Mouse (Mus musculus): Measurements from ENCODE around the gene Thap3. TPM values are rescaled to one million over a fixed set of nuclear protein-coding genes. Genes with fewer than 3 reads are reported as not detected.

Thap3 gene
- polyA plus RNA-seq, 1 experiment: 29.7 TPM

GRCm38 (mm10) chr4:152024525-152024924 lies 35.7 kb upstream of the Thap3 start:
- Histone ChIP-seq H3K4me3 (ENCODE audit: insufficient read depth, low read length) (no peak overlapping the region), H3K27ac (ENCODE audit: insufficient read depth, low read length) (no peak overlapping the region), H3K4me1 (ENCODE audit: control insufficient read depth, insufficient read depth, low read length) (peaks cover 9% of the 10 kb centered on the region)
- TF ChIP-seq CTCF (IDR thresholded peaks at IDR 0.05; ENCODE audit: extremely low read depth, insufficient read depth, low read length) (no peak), POLR2A (IDR thresholded peaks at IDR 0.05; ENCODE audit: extremely low read depth, insufficient read depth, low read length) (no peak)

GRCm38 (mm10) chr4:152022506-152022905 lies 33.7 kb upstream of the Thap3 start:
- Histone ChIP-seq H3K4me1 (ENCODE audit: control insufficient read depth, insufficient read depth, low read length) (peaks cover 9% of the 10 kb centered on the region), H3K27ac (ENCODE audit: insufficient read depth, low read length) (no peak overlapping the region), H3K4me3 (ENCODE audit: insufficient read depth, low read length) (no peak overlapping the region)
- TF ChIP-seq CTCF (IDR thresholded peaks at IDR 0.05; ENCODE audit: extremely low read depth, insufficient read depth, low read length) (no peak), POLR2A (IDR thresholded peaks at IDR 0.05; ENCODE audit: extremely low read depth, insufficient read depth, low read length) (no peak)

- Histone ChIP-seq H3K4me3 (ENCODE audit: insufficient read depth, low read length) (no peak overlapping the region), H3K4me1 (ENCODE audit: control insufficient read depth, insufficient read depth, low read length) (peaks cover 8% of the 10 kb centered on the region), H3K27ac (ENCODE audit: insufficient read depth, low read length) (no peak overlapping the region)
- TF ChIP-seq CTCF (IDR thresholded peaks at IDR 0.05; ENCODE audit: extremely low read depth, insufficient read depth, low read length) (no peak), POLR2A (IDR thresholded peaks at IDR 0.05; ENCODE audit: extremely low read depth, insufficient read depth, low read length) (no peak)
Observed at GRCm38 (mm10) chr4:152021568-152022097, 32.8 kb upstream of the Thap3 start.

- H3K4me1 ChIP-seq (ENCODE audit: control insufficient read depth, insufficient read depth, low read length): peaks cover 6% of the 10 kb centered on the region
- H3K27ac ChIP-seq (ENCODE audit: insufficient read depth, low read length): no peak overlapping the region
- no peak for TF ChIP-seq CTCF (IDR thresholded peaks at IDR 0.05; ENCODE audit: extremely low read depth, insufficient read depth, low read length)
- TF ChIP-seq POLR2A (IDR thresholded peaks at IDR 0.05; ENCODE audit: extremely low read depth, insufficient read depth, low read length): no peak
- H3K4me3 ChIP-seq (ENCODE audit: insufficient read depth, low read length): no peak overlapping the region
Observed at GRCm38 (mm10) chr4:152020024-152020423, 31.2 kb upstream of the Thap3 start.

DNA sequence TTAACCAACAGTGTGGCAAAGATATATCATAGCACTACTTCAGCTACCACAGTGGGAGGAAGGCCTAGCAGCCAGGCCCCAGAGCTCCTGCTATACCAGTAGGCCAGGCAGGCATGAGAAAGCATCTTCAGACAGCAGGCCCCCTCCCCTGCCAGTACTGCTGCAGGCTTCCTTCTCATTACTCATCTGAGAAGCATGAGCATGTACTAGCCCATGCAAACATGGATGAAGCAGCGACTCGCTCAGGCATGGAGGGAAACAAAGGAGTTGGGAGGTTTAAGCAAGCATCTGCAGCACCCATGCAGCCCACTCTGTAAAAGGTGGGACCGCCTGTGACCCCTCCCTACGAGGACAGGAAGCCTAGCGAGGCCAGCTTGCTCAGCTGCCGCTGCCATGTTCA lies 30.3 kb upstream of the Thap3 start:
- Histone ChIP-seq H3K4me1 (ENCODE audit: control insufficient read depth, insufficient read depth, low read length) (peaks cover 3% of the 10 kb centered on the region; the same call in 1 of the 2 replicates), H3K4me3 (ENCODE audit: insufficient read depth, low read length) (no peak overlapping the region), H3K27ac (ENCODE audit: insufficient read depth, low read length) (no peak overlapping the region)
- TF ChIP-seq CTCF (IDR thresholded peaks at IDR 0.05; ENCODE audit: extremely low read depth, insufficient read depth, low read length) (no peak), POLR2A (IDR thresholded peaks at IDR 0.05; ENCODE audit: extremely low read depth, insufficient read depth, low read length) (no peak)

DNA sequence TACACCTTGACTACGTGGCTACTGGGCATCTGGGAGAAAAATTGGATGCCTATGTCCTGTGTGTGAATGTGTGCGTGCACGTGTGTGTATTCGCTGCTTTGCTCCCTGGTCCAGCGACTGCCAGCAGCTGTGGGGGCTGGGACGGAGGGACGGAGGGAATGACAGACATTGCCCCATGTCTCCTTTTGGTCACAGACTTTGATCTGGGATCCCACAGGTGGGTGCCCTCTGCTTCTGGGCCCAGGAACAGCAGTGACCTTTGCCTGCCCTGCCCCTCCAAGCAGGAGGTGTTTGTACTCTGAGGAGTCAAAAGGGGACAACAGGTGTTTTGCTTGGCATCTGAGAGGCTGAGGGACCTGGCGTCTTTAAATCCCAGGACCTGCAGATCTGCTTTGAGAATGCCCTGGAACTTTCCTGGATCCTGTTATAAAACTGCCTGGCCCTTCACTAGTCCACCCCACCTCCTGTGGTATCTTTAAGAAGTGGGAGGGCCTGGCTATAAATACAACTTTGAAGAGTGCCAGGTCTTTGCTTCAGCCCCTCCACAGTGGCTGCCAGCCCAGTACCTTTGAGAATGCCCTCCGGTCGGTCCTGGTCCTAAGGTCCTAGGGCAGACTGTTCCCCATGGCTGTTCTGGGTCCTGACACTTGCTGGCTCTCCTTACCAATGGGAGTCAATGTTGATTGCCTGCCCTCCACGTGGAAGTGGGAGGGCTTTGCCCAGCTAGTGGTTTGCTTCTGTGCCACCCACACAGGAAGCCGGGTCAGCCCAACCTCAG lies 24.4 kb upstream of the Thap3 start:
- H3K4me1 ChIP-seq (ENCODE audit: control insufficient read depth, insufficient read depth, low read length): peaks cover 1% of the 10 kb centered on the region; the same call in 1 of the 2 replicates
- H3K27ac ChIP-seq (ENCODE audit: insufficient read depth, low read length): no peak overlapping the region
- TF ChIP-seq POLR2A (IDR thresholded peaks at IDR 0.05; ENCODE audit: extremely low read depth, insufficient read depth, low read length) (no peak), CTCF (IDR thresholded peaks at IDR 0.05; ENCODE audit: extremely low read depth, insufficient read depth, low read length) (no peak)
- H3K4me3 ChIP-seq (ENCODE audit: insufficient read depth, low read length): no peak overlapping the region

GRCm38 (mm10) chr4:152012109-152012508 lies 23.3 kb upstream of the Thap3 start:
- peaks cover 3% of the 10 kb centered on the region for H3K4me1 ChIP-seq (ENCODE audit: control insufficient read depth, insufficient read depth, low read length)

GRCm38 (mm10) chr4:152011171-152011760 lies 22.5 kb upstream of the Thap3 start:
- peak overlapping the region; percentile 91 for H3K4me3 ChIP-seq (ENCODE audit: insufficient read depth, low read length)
- peaks cover 3% of the 10 kb centered on the region for H3K4me1 ChIP-seq (ENCODE audit: control insufficient read depth, insufficient read depth, low read length)
- no peak overlapping the region for H3K27ac ChIP-seq (ENCODE audit: insufficient read depth, low read length)
- TF ChIP-seq CTCF (IDR thresholded peaks at IDR 0.05; ENCODE audit: extremely low read depth, insufficient read depth, low read length) (no peak), POLR2A (IDR thresholded peaks at IDR 0.05; ENCODE audit: extremely low read depth, insufficient read depth, low read length) (no peak)

More at GRCm38 (mm10) chr4:152012109-152012508, 23.3 kb upstream of the Thap3 start:
- Histone ChIP-seq H3K27ac (ENCODE audit: insufficient read depth, low read length) (no peak overlapping the region), H3K4me3 (ENCODE audit: insufficient read depth, low read length) (no peak overlapping the region)
- no peak for TF ChIP-seq CTCF (IDR thresholded peaks at IDR 0.05; ENCODE audit: extremely low read depth, insufficient read depth, low read length)
- no peak for TF ChIP-seq POLR2A (IDR thresholded peaks at IDR 0.05; ENCODE audit: extremely low read depth, insufficient read depth, low read length)

- H3K27ac ChIP-seq (ENCODE audit: insufficient read depth, low read length): no peak overlapping the region
- H3K4me1 ChIP-seq (ENCODE audit: control insufficient read depth, insufficient read depth, low read length): peaks cover 3% of the 10 kb centered on the region
- peak overlapping the region; percentile 91 for H3K4me3 ChIP-seq (ENCODE audit: insufficient read depth, low read length)
- no peak for TF ChIP-seq CTCF (IDR thresholded peaks at IDR 0.05; ENCODE audit: extremely low read depth, insufficient read depth, low read length)
- no peak for TF ChIP-seq POLR2A (IDR thresholded peaks at IDR 0.05; ENCODE audit: extremely low read depth, insufficient read depth, low read length)
Observed at GRCm38 (mm10) chr4:152010707-152011134, 21.9 kb upstream of the Thap3 start.

Data from cortical plate, adult 2 months (tissue).